Mouse (Mus musculus) forebrain, embryonic 12.5 days (tissue): ENCODE measurements around the gene Gtsf2. TPM values are rescaled to one million over a fixed set of nuclear protein-coding genes. Genes with fewer than 3 reads are reported as not detected.

Experiments used
- polyA plus RNA-seq: library from polyadenylated mRNA; unstranded; fragments of >200 nt; fragmentation: Nextera tagmentation; extraction: Ambion mirVana; gene quantifications from 2 replicates; pipeline ENCODE4 v1.2.1, GENCODE M21; 2016

Gtsf2 gene
- polyA plus RNA-seq, 1 experiment from 2014 or later: not detected

Other genes with a start within 250 kb of the Gtsf2 start
- gene Cbx5, start 208.7 kb downstream of the Gtsf2 start, polyA plus RNA-seq: 233 and 250 TPM in 2 replicates
- gene Hnrnpa1, start 208.0 kb downstream of the Gtsf2 start, polyA plus RNA-seq: 1,521 and 1,527 TPM in 2 replicates
- gene Nfe2, start 190.1 kb downstream of the Gtsf2 start, polyA plus RNA-seq: 2.1 and 3.4 TPM in 2 replicates
- 226 and 228 TPM in 2 replicates for gene Copz1, start 175.8 kb downstream of the Gtsf2 start, polyA plus RNA-seq
- gene Gpr84, start 137.9 kb downstream of the Gtsf2 start, polyA plus RNA-seq: 0.10 and 0.37 TPM in 2 replicates
- gene Zfp385a, start 108.4 kb downstream of the Gtsf2 start, polyA plus RNA-seq: 16.1 and 16.8 TPM in 2 replicates
- gene Itga5, start 81.7 kb downstream of the Gtsf2 start, polyA plus RNA-seq: 16.8 and 17.3 TPM in 2 replicates
- not detected in 2 replicates for gene Gtsf1, start 18.0 kb downstream of the Gtsf2 start, polyA plus RNA-seq
- 1.2 and 1.6 TPM in 2 replicates for gene Nckap1l, start 5.3 kb upstream of the Gtsf2 start, polyA plus RNA-seq
- gene Pde1b, start 54.6 kb upstream of the Gtsf2 start, polyA plus RNA-seq: 42.7 and 45.8 TPM in 2 replicates
- gene Ppp1r1a, start 89.5 kb upstream of the Gtsf2 start, polyA plus RNA-seq: 55.9 and 57.7 TPM in 2 replicates
- not detected in 2 replicates for gene Glycam1, start 116.6 kb upstream of the Gtsf2 start, polyA plus RNA-seq